Mouse (Mus musculus): ENCODE measurements around the gene Taf3. TPM values are rescaled to one million over a fixed set of nuclear protein-coding genes. Genes with fewer than 3 reads are reported as not detected.

Gene Taf3
- polyA plus RNA-seq, 1 experiment from 2014 or later = 13.3 TPM

GRCm38 (mm10) chr2:9958011-9958410 is 90.4 kb downstream of the Taf3 start:
- Histone ChIP-seq H3K27ac (ENCODE audit: low read depth) (no peak overlapping the region), H3K4me2 (ENCODE audit: low read length) (no peak overlapping the region), H3K36me3 (ENCODE audit: control insufficient read depth, insufficient read depth, low read length) (no peaks in the 10 kb centered on the region), H3K4me1 (replicated peaks; ENCODE audit: control insufficient read depth, insufficient read depth, low read length) (no peaks in the 10 kb centered on the region), H3K27me3 (replicated peaks; ENCODE audit: control insufficient read depth, insufficient read depth, low read length) (no peaks in the 10 kb centered on the region), H3K9me3 (ENCODE audit: control insufficient read depth, low read length) (no peaks in the 10 kb centered on the region), H3K9ac (ENCODE audit: low read length) (no peak overlapping the region), H3K4me3 (ENCODE audit: low read depth, low read length) (no peak overlapping the region)
- WGBS = 80% methylated on average over 6 of the region's 6 CpGs
- DNase-seq (ENCODE audit: low spot score) = no peak
- ATAC-seq (replicated peaks; ENCODE audit: low FRiP score, low TSS enrichment, low read depth) = no peak

DNA sequence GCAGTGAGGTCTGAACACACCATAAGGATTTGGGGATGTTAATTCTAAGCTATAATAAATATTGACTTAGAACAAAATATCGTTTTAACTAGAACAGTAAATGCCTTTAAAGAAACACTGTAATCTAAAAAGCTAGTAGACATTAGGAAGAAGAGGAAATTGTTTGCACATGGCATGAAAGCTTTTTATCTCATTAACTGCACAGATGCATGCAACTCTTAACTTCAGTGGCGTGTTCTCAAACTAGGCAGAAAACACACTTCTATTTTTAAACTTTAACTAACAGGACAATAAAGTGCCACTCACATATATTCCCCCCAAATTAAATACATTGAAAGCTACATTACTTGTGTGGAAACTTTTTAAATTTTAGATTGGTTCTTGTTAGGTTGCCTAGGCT is 91.8 kb downstream of the Taf3 start:
- no peaks in the 10 kb centered on the region for H3K9me3 ChIP-seq (ENCODE audit: control insufficient read depth, low read length)
- WGBS = 50% methylated on average over 2 of the region's 2 CpGs
- no peaks in the 10 kb centered on the region for H3K27me3 ChIP-seq (replicated peaks; ENCODE audit: control insufficient read depth, insufficient read depth, low read length)
- peaks cover 8% of the 10 kb centered on the region; the same call in 1 of the 2 replicates for H3K36me3 ChIP-seq (ENCODE audit: control insufficient read depth, insufficient read depth, low read length)
- no peaks in the 10 kb centered on the region for H3K4me1 ChIP-seq (replicated peaks; ENCODE audit: control insufficient read depth, insufficient read depth, low read length)
- no peak overlapping the region for H3K27ac ChIP-seq (ENCODE audit: low read depth)
- H3K4me3 ChIP-seq (ENCODE audit: low read depth, low read length) = no peak overlapping the region
- H3K9ac ChIP-seq (ENCODE audit: low read length) = no peak overlapping the region
- ATAC-seq (replicated peaks; ENCODE audit: low FRiP score, low TSS enrichment, low read depth) (no peak), DNase-seq (ENCODE audit: low spot score) (no peak)
- H3K4me2 ChIP-seq (ENCODE audit: low read length) = no peak overlapping the region

GRCm38 (mm10) chr2:9955576-9956535 is 92.5 kb downstream of the Taf3 start:
- Histone ChIP-seq H3K4me1 (replicated peaks; ENCODE audit: control insufficient read depth, insufficient read depth, low read length) (no peaks in the 10 kb centered on the region), H3K9me3 (ENCODE audit: control insufficient read depth, low read length) (no peaks in the 10 kb centered on the region), H3K27me3 (replicated peaks; ENCODE audit: control insufficient read depth, insufficient read depth, low read length) (no peaks in the 10 kb centered on the region), H3K4me2 (ENCODE audit: low read length) (no peak overlapping the region), H3K4me3 (ENCODE audit: low read depth, low read length) (no peak overlapping the region), H3K36me3 (ENCODE audit: control insufficient read depth, insufficient read depth, low read length) (peaks cover 12% of the 10 kb centered on the region; the same call in 1 of the 2 replicates), H3K9ac (ENCODE audit: low read length) (no peak overlapping the region), H3K27ac (ENCODE audit: low read depth) (no peak overlapping the region)
- ATAC-seq (replicated peaks; ENCODE audit: low FRiP score, low TSS enrichment, low read depth) (no peak), DNase-seq (ENCODE audit: low spot score) (no peak)
- WGBS = 61% methylated on average over 9 of the region's 9 CpGs

- H3K27me3 ChIP-seq (replicated peaks; ENCODE audit: control insufficient read depth, insufficient read depth, low read length) = no peaks in the 10 kb centered on the region
- ATAC-seq (replicated peaks; ENCODE audit: low FRiP score, low TSS enrichment, low read depth) (no peak), DNase-seq (ENCODE audit: low spot score) (no peak)
- H3K4me1 ChIP-seq (replicated peaks; ENCODE audit: control insufficient read depth, insufficient read depth, low read length) = no peaks in the 10 kb centered on the region
- peaks cover 9% of the 10 kb centered on the region; the same call in 1 of the 2 replicates for H3K36me3 ChIP-seq (ENCODE audit: control insufficient read depth, insufficient read depth, low read length)
- H3K27ac ChIP-seq (ENCODE audit: low read depth) = no peak overlapping the region
- H3K4me2 ChIP-seq (ENCODE audit: low read length) = no peak overlapping the region
- no peak overlapping the region for H3K4me3 ChIP-seq (ENCODE audit: low read depth, low read length)
- H3K9me3 ChIP-seq (ENCODE audit: control insufficient read depth, low read length) = no peaks in the 10 kb centered on the region
- no peak overlapping the region for H3K9ac ChIP-seq (ENCODE audit: low read length)
- 77% methylated on average over 3 of the region's 3 CpGs for WGBS
These were observed 101.7 kb downstream of the Taf3 start for GRCm38 (mm10) chr2:9946739-9947138.

DNA sequence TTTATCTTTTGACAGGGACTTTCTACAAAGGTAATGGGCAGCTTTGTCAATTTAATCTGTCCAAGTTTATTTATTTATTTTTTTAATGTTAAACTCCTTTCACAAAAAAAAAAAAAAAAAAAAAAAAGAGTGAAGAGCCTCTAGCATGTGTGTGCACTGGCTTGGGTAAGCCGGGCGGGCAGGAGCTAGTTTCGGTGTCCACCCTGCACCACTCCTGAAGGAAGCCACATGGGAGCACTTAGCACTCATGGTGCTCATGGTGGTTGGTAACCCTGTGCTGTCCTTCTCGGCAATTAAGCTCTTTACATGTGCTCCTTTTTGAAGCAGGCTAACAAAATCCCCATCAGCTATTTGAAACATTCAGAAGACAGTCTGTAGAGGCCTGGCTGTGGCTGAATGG is 102.8 kb downstream of the Taf3 start:
- ATAC-seq (replicated peaks; ENCODE audit: low FRiP score, low TSS enrichment, low read depth) = no peak
- Histone ChIP-seq H3K9me3 (ENCODE audit: control insufficient read depth, low read length) (no peaks in the 10 kb centered on the region), H3K4me1 (replicated peaks; ENCODE audit: control insufficient read depth, insufficient read depth, low read length) (no peaks in the 10 kb centered on the region), H3K27me3 (replicated peaks; ENCODE audit: control insufficient read depth, insufficient read depth, low read length) (no peaks in the 10 kb centered on the region), H3K4me3 (ENCODE audit: low read depth, low read length) (no peak overlapping the region), H3K9ac (ENCODE audit: low read length) (no peak overlapping the region), H3K36me3 (ENCODE audit: control insufficient read depth, insufficient read depth, low read length) (peaks cover 2% of the 10 kb centered on the region; the same call in 1 of the 2 replicates), H3K4me2 (ENCODE audit: low read length) (no peak overlapping the region), H3K27ac (ENCODE audit: low read depth) (no peak overlapping the region)
- no peak for DNase-seq (ENCODE audit: low spot score)
- WGBS = 81% methylated on average over 4 of the region's 4 CpGs

- no peaks in the 10 kb centered on the region for H3K9me3 ChIP-seq (ENCODE audit: control insufficient read depth, low read length)
- no peak overlapping the region for H3K4me3 ChIP-seq (ENCODE audit: low read depth, low read length)
- H3K27me3 ChIP-seq (replicated peaks; ENCODE audit: control insufficient read depth, insufficient read depth, low read length) = no peaks in the 10 kb centered on the region
- no peak for ATAC-seq (replicated peaks; ENCODE audit: low FRiP score, low TSS enrichment, low read depth)
- H3K4me2 ChIP-seq (ENCODE audit: low read length) = no peak overlapping the region
- no peaks in the 10 kb centered on the region for H3K4me1 ChIP-seq (replicated peaks; ENCODE audit: control insufficient read depth, insufficient read depth, low read length)
- H3K36me3 ChIP-seq (ENCODE audit: control insufficient read depth, insufficient read depth, low read length) = 0 out of 2 replicates have a peak, but pooled peaks cover 2% of the 10 kb centered on the region
- WGBS = 88% methylated on average over 1 of the region's 1 CpGs
- no peak overlapping the region for H3K27ac ChIP-seq (ENCODE audit: low read depth)
- H3K9ac ChIP-seq (ENCODE audit: low read length) = no peak overlapping the region
- no peak for DNase-seq (ENCODE audit: low spot score)
These were observed 105.4 kb downstream of the Taf3 start for GRCm38 (mm10) chr2:9943011-9943410.

GRCm38 (mm10) chr2:9939250-9939649 is 109.1 kb downstream of the Taf3 start:
- no peaks in the 10 kb centered on the region for H3K27me3 ChIP-seq (replicated peaks; ENCODE audit: control insufficient read depth, insufficient read depth, low read length)
- 0 out of 2 replicates have a peak, but pooled peaks cover 6% of the 10 kb centered on the region for H3K36me3 ChIP-seq (ENCODE audit: control insufficient read depth, insufficient read depth, low read length)
- ATAC-seq (replicated peaks; ENCODE audit: low FRiP score, low TSS enrichment, low read depth) (no peak), DNase-seq (ENCODE audit: low spot score) (no peak)
- H3K4me1 ChIP-seq (replicated peaks; ENCODE audit: control insufficient read depth, insufficient read depth, low read length) = no peaks in the 10 kb centered on the region
- H3K9me3 ChIP-seq (ENCODE audit: control insufficient read depth, low read length) = no peaks in the 10 kb centered on the region
- no peak overlapping the region for H3K9ac ChIP-seq (ENCODE audit: low read length)
- no peak overlapping the region for H3K4me2 ChIP-seq (ENCODE audit: low read length)
- 73% methylated on average over 4 of the region's 4 CpGs for WGBS
- H3K27ac ChIP-seq (ENCODE audit: low read depth) = no peak overlapping the region
- H3K4me3 ChIP-seq (ENCODE audit: low read depth, low read length) = no peak overlapping the region

GRCm38 (mm10) chr2:9935965-9936364 is 112.4 kb downstream of the Taf3 start:
- no peaks in the 10 kb centered on the region for H3K9me3 ChIP-seq (ENCODE audit: control insufficient read depth, low read length)
- H3K36me3 ChIP-seq (ENCODE audit: control insufficient read depth, insufficient read depth, low read length) = 0 out of 2 replicates have a peak, but pooled peaks cover 6% of the 10 kb centered on the region
- DNase-seq (ENCODE audit: low spot score) = no peak
- H3K4me1 ChIP-seq (replicated peaks; ENCODE audit: control insufficient read depth, insufficient read depth, low read length) = no peaks in the 10 kb centered on the region
- H3K4me2 ChIP-seq (ENCODE audit: low read length) = no peak overlapping the region
- WGBS = 33% methylated on average over 1 of the region's 1 CpGs
- H3K27ac ChIP-seq (ENCODE audit: low read depth) = no peak overlapping the region
- H3K4me3 ChIP-seq (ENCODE audit: low read depth, low read length) = no peak overlapping the region
- no peak overlapping the region for H3K9ac ChIP-seq (ENCODE audit: low read length)
- ATAC-seq (replicated peaks; ENCODE audit: low FRiP score, low TSS enrichment, low read depth) = no peak
- no peaks in the 10 kb centered on the region for H3K27me3 ChIP-seq (replicated peaks; ENCODE audit: control insufficient read depth, insufficient read depth, low read length)

DNA sequence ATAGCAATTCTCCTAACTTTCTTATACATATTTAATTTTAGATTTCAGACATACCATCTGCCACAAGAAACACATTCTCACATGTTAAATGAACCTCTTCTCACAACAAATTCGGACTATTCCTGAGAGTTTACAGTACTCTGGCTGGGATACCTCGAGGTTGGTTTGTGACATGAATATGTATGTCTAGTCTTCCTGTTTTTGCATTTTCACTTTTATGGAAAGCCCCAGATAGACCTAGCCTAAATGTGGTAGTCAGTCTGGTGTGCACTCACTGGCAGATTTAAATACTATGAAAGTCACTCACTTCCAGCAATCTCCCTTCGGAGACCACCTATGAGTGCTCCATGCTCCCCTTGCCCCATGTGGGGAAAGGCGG is 121.5 kb downstream of the Taf3 start:
- H3K4me2 ChIP-seq (ENCODE audit: low read length) = no peak overlapping the region
- no peaks in the 10 kb centered on the region for H3K36me3 ChIP-seq (ENCODE audit: control insufficient read depth, insufficient read depth, low read length)
- H3K27ac ChIP-seq (ENCODE audit: low read depth) = no peak overlapping the region
- ATAC-seq (replicated peaks; ENCODE audit: low FRiP score, low TSS enrichment, low read depth) (no peak), DNase-seq (ENCODE audit: low spot score) (no peak)
- no peaks in the 10 kb centered on the region for H3K4me1 ChIP-seq (replicated peaks; ENCODE audit: control insufficient read depth, insufficient read depth, low read length)
- no peak overlapping the region for H3K4me3 ChIP-seq (ENCODE audit: low read depth, low read length)
- H3K27me3 ChIP-seq (replicated peaks; ENCODE audit: control insufficient read depth, insufficient read depth, low read length) = no peaks in the 10 kb centered on the region
- no peaks in the 10 kb centered on the region for H3K9me3 ChIP-seq (ENCODE audit: control insufficient read depth, low read length)
- H3K9ac ChIP-seq (ENCODE audit: low read length) = no peak overlapping the region
- WGBS = 79% methylated on average over 4 of the region's 4 CpGs
